Mouse (Mus musculus): ENCODE measurements around the gene Gm20917.
"Not testable (repeated sequence)": the region's sequence is repeated elsewhere in the genome, so short reads cannot be mapped to it uniquely, and the experiment has no call there.

Gm20917 gene

DNA sequence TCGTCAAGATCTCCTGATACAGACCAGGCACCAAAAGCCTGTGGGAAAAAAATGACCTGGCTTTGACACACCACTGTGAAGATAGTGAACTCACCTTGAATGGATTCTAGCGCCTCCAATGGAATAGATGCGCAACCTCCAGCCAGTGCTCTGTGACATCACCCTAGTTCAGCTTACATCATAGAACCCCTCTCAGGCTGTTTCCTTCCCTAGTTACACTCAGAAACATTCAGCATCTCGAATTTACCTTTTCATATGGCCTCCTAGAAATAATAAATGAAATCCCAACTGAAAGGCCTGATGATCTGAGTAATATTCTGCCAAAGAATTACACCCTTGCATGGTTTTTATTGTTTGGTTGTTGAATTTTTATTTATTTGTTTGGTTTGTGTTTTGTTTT, at the start of gene Gm20917:
Gene Gm20917, minus strand, starts transcription at position 101 of the 400 bp plus-strand sequence.
- not testable (repeated sequence) for DNase-seq
